Mouse (Mus musculus) midbrain, embryonic 14.5 days (tissue): Measurements from ENCODE around the gene Gpr87. TPM values are rescaled to one million over a fixed set of nuclear protein-coding genes. Genes with fewer than 3 reads are reported as not detected.

Source experiments
- ATAC-seq: fragments of 200-750 bp; cut with Nextera tagmentation; 2 replicates; pipeline ENCODE4 v1.8.0; 2017; ENCODE audit warnings: moderate number of reproducible peaks, moderate library complexity; ENCODE audit not compliant: low FRiP score, low TSS enrichment
- DNase-seq: peaks from one replicate; pipeline ENCODE4 v3.0.0-alpha.2; 2015
- H3K27ac ChIP-seq: fragments of 300-500 bp; sonication (generic); replicated peaks from 2 replicates; pipeline ENCODE4 v1.5.1; 2014; ENCODE audit warnings: mild to moderate bottlenecking, low read depth, low read length, moderate library complexity
- H3K27me3 ChIP-seq: fragments of 300-500 bp; sonication (generic); 2 replicates; pipeline ENCODE4 v1.6.1; 2014; ENCODE audit warnings: low read length, control low read depth, mixed read lengths; ENCODE audit not compliant: control insufficient read depth, insufficient read depth
- H3K36me3 ChIP-seq: fragments of 300-500 bp; sonication (generic); 2 replicates; pipeline ENCODE4 v1.6.1; 2014; ENCODE audit warnings: low read length, control low read depth; ENCODE audit not compliant: control insufficient read depth, insufficient read depth
- H3K4me1 ChIP-seq: fragments of 300-500 bp; sonication (generic); 2 replicates; pipeline ENCODE4 v1.6.1; 2014; ENCODE audit warnings: mild to moderate bottlenecking, antibody characterized with exemption, low read length, control low read depth; ENCODE audit not compliant: control insufficient read depth, insufficient read depth
- H3K4me2 ChIP-seq: fragments of 300-500 bp; sonication (generic); 2 replicates; pipeline ENCODE4 v1.6.1; 2014; ENCODE audit warnings: mild to moderate bottlenecking, low read length, moderate library complexity
- H3K4me3 ChIP-seq: fragments of 300-500 bp; sonication (generic); replicated peaks from 2 replicates; pipeline ENCODE4 v1.5.1; 2014; ENCODE audit warnings: low read depth, low read length
- H3K9ac ChIP-seq: fragments of 300-500 bp; sonication (generic); replicated peaks from 2 replicates; pipeline ENCODE4 v1.6.1; 2014; ENCODE audit warnings: mild to moderate bottlenecking, low read length, moderate library complexity
- H3K9me3 ChIP-seq: fragments of 300-500 bp; sonication (generic); 2 replicates; pipeline ENCODE4 v1.6.1; 2016; ENCODE audit warnings: low read length, control low read depth, mixed read lengths; ENCODE audit not compliant: control insufficient read depth
- WGBS: fragments of 180-500 bp; shearing (Covaris S2); extraction: QIAGEN DNeasy Blood & Tissue Kit; methylation state at CpG from one replicate; pipeline ENCODE4 v1.1.7; 2014; 5-methylcytosine and 5-hydroxymethylcytosine counted together
- polyA plus RNA-seq: library from polyadenylated mRNA; unstranded; fragments of >200 nt; fragmentation: Nextera tagmentation; extraction: Ambion mirVana; gene quantifications from 2 replicates; pipeline ENCODE4 v1.2.1, GENCODE M21; 2014

Gene Gpr87
- polyA plus RNA-seq, 1 experiment from 2014 or later = 0.26 TPM

- H3K4me3 ChIP-seq = no peak overlapping the region
- no peaks in the 10 kb centered on the region for H3K9me3 ChIP-seq
- H3K9ac ChIP-seq = no peak overlapping the region
- no peaks in the 10 kb centered on the region for H3K4me1 ChIP-seq
- H3K36me3 ChIP-seq = no peaks in the 10 kb centered on the region
- no peak overlapping the region for H3K27ac ChIP-seq
- no peaks in the 10 kb centered on the region for H3K27me3 ChIP-seq
- no peak overlapping the region for H3K4me2 ChIP-seq
- ATAC-seq = no peak
- no peak for DNase-seq
These were observed 55.3 kb downstream of the Gpr87 start for GRCm38 (mm10) chr3:59139651-59140051.

DNA sequence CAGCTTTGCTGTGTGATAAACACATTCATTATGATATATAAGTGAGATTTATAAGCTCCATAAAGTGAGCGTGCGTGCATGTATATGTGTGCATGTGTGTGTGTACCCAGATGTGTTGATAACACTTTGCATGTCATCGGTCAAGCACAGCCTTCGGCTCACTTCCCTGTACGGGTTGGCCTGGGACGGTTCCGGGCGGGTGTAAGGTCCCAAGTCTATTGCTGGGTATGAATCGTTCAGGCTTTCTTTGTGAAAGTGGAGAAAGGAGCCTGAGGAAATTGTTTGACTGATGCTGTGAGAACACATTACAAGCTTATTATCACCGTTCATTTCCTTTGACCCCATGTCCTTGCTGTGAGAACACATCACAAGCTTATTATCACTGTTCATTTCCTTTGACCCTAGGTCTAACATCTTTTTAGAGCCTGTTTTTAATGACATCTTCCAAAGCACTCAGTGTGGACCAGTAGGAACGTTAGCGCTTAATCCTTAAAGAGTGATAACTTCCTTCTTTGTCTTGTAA is 55.9 kb downstream of the Gpr87 start:
- Histone ChIP-seq H3K4me3 (no peak overlapping the region), H3K9ac (no peak overlapping the region), H3K27ac (no peak overlapping the region), H3K4me2 (no peak overlapping the region), H3K27me3 (no peaks in the 10 kb centered on the region), H3K36me3 (no peaks in the 10 kb centered on the region), H3K9me3 (no peaks in the 10 kb centered on the region), H3K4me1 (no peaks in the 10 kb centered on the region)
- WGBS = 87% methylated on average over 12 of the region's 12 CpGs
- DNase-seq (no peak), ATAC-seq (no peak)

DNA sequence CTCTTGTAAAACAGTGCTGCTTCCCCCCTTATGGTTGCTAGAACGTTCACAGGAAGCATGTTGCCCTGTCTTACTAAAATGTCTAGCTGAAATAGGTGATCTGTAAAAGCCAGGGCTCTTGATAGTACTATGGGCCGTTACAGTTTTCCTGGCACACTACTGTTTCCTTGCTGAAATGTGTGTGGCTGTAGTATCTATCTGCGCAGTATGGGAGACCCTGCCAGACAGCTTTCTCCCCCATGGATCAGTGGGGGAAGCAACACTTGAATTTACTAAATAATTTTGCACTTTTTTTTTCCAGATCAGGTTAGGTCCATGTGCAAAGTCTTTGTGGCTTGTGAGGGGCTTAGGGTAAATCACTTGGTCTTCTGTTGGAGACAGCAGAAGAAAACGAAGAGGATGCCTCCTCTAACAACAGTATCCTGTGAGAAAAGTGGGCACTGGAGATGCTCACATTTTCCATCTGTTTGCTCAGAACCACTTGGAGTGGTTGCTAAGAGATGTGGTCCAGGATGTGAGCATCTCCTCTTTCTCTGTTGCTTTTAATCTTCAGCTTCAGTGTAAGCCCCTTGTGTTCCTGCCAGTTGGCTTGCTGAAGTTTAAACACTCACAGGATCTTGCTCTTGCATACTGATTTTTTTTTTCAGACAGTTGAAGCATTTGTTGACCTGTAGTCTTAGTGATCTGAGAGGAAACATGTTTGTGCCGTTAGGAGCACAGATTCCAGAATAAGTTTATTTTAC is 58.8 kb downstream of the Gpr87 start:
- no peak overlapping the region for H3K9ac ChIP-seq
- no peak overlapping the region for H3K4me2 ChIP-seq
- H3K36me3 ChIP-seq = no peaks in the 10 kb centered on the region
- no peaks in the 10 kb centered on the region for H3K27me3 ChIP-seq
- no peaks in the 10 kb centered on the region for H3K9me3 ChIP-seq
- 79% methylated on average over 5 of the region's 5 CpGs for WGBS
- ATAC-seq (no peak), DNase-seq (peak; percentile 17)
- H3K27ac ChIP-seq = no peak overlapping the region
- no peaks in the 10 kb centered on the region for H3K4me1 ChIP-seq
- no peak overlapping the region for H3K4me3 ChIP-seq

GRCm38 (mm10) chr3:59133189-59133588 is 61.7 kb downstream of the Gpr87 start:
- WGBS = 92% methylated on average over 5 of the region's 5 CpGs
- H3K9me3 ChIP-seq = no peaks in the 10 kb centered on the region
- H3K4me2 ChIP-seq = no peak overlapping the region
- no peak for DNase-seq
- H3K4me1 ChIP-seq = no peaks in the 10 kb centered on the region
- ATAC-seq = no peak
- no peak overlapping the region for H3K27ac ChIP-seq
- no peak overlapping the region for H3K9ac ChIP-seq
- H3K27me3 ChIP-seq = no peaks in the 10 kb centered on the region
- no peak overlapping the region for H3K4me3 ChIP-seq
- no peaks in the 10 kb centered on the region for H3K36me3 ChIP-seq

GRCm38 (mm10) chr3:59131966-59132365 is 62.9 kb downstream of the Gpr87 start:
- 92% methylated on average over 4 of the region's 4 CpGs for WGBS
- Histone ChIP-seq H3K4me3 (no peak overlapping the region), H3K27me3 (no peaks in the 10 kb centered on the region), H3K4me1 (no peaks in the 10 kb centered on the region), H3K9me3 (no peaks in the 10 kb centered on the region), H3K4me2 (no peak overlapping the region), H3K36me3 (no peaks in the 10 kb centered on the region), H3K9ac (no peak overlapping the region), H3K27ac (no peak overlapping the region)
- no peak for DNase-seq
- no peak for ATAC-seq

DNA sequence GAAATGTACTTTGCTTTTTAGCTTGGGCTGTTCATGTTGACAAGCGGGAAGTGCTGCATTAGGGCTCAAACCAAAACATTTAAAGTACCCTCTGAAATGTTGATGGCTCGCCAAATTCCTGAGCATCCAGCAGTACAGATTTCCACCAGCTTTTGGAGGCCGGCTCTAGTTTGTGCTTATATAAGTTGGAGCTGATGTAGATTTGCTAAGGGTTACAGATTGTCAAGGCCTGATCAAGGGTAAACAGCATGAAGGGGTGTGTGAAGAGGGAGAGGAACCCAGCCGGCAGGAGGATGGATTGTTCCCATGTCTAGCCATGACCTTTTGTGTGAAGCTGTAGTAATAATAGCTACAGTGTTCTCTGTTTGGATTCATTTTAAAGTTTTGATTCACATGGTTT is 63.8 kb downstream of the Gpr87 start:
- WGBS = 83% methylated on average over 4 of the region's 4 CpGs
- Histone ChIP-seq H3K4me2 (no peak overlapping the region), H3K9ac (no peak overlapping the region), H3K9me3 (no peaks in the 10 kb centered on the region), H3K27me3 (no peaks in the 10 kb centered on the region), H3K4me1 (no peaks in the 10 kb centered on the region), H3K27ac (no peak overlapping the region), H3K4me3 (no peak overlapping the region), H3K36me3 (no peaks in the 10 kb centered on the region)
- DNase-seq (no peak), ATAC-seq (no peak)

GRCm38 (mm10) chr3:59130431-59130830 is 64.5 kb downstream of the Gpr87 start:
- DNase-seq (no peak), ATAC-seq (no peak)
- Histone ChIP-seq H3K4me3 (no peak overlapping the region), H3K9me3 (no peaks in the 10 kb centered on the region), H3K9ac (no peak overlapping the region), H3K27ac (no peak overlapping the region), H3K27me3 (no peaks in the 10 kb centered on the region), H3K36me3 (no peaks in the 10 kb centered on the region), H3K4me2 (no peak overlapping the region), H3K4me1 (no peaks in the 10 kb centered on the region)
- 66% methylated on average over 8 of the region's 8 CpGs for WGBS

DNA sequence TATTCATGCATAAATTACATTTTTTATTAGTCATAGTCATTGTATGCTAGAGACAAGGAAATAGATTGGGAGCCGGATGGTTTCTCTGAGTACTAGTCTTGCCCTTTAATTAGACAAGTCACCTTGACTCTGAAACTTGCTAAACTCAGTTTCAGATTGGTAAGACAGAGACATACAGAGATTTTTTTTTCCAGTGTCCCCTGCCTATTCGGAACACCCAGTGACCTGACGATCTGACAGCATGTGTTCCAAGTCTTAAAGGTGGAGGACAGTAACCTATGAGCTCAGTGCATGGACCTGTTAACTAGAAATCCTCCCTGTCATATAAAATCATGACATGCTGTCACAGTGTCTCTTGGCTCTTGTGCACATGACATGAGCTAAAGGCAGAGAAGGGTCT is 65.4 kb downstream of the Gpr87 start:
- 92% methylated on average over 3 of the region's 3 CpGs for WGBS
- Histone ChIP-seq H3K4me2 (no peak overlapping the region), H3K27me3 (no peaks in the 10 kb centered on the region), H3K36me3 (no peaks in the 10 kb centered on the region), H3K4me3 (no peak overlapping the region), H3K9me3 (no peaks in the 10 kb centered on the region), H3K9ac (no peak overlapping the region), H3K4me1 (no peaks in the 10 kb centered on the region), H3K27ac (no peak overlapping the region)
- ATAC-seq = no peak
- no peak for DNase-seq
